Mouse (Mus musculus) CH12.LX (cell line): Measurements from ENCODE around the gene S100a16.

Experiments used
- CTCF ChIP-seq, 2 experiments: IDR thresholded peaks in 1 of 2; conservative IDR thresholded peaks in 1 of 2; 2 replicates each; pipeline ENCODE4 v1.5.1; 2011 to 2012; ENCODE audit warnings: low read depth in 2 of 2, low read length in 2 of 2, improper control_type of control experiment in 1 of 2, inconsistent platforms in 1 of 2, mild to moderate bottlenecking in 1 of 2, moderate library complexity in 1 of 2
- KAT2A ChIP-seq: IDR thresholded peaks from 2 replicates; pipeline ENCODE4 v1.6.1; 2012; ENCODE audit warnings: low read length, improper control_type of control experiment, inconsistent platforms; ENCODE audit not compliant: insufficient replicate concordance
- MAX ChIP-seq: IDR thresholded peaks from 2 replicates; pipeline ENCODE4 v1.6.1; 2011; ENCODE audit warnings: low read length, improper control_type of control experiment
- MAZ ChIP-seq: IDR thresholded peaks from 2 replicates; pipeline ENCODE4 v1.6.1; 2012; ENCODE audit warnings: low read depth, mild to moderate bottlenecking, inconsistent platforms, low read length, improper control_type of control experiment, moderate library complexity
- MYC ChIP-seq: IDR thresholded peaks from 2 replicates; pipeline ENCODE4 v1.6.1; 2011; ENCODE audit warnings: low read depth, mild to moderate bottlenecking, improper control_type of control experiment, low read length
- POLR2A ChIP-seq: IDR thresholded peaks from 2 replicates; pipeline ENCODE4 v1.6.1; 2011; ENCODE audit warnings: low read depth, mild to moderate bottlenecking, improper control_type of control experiment, low read length
- RAD21 ChIP-seq: IDR thresholded peaks from 2 replicates; pipeline ENCODE4 v1.6.1; 2011; ENCODE audit warnings: low read depth, mild to moderate bottlenecking, low read length, improper control_type of control experiment, moderate library complexity
- RCOR1 ChIP-seq: conservative IDR thresholded peaks from 2 replicates; pipeline ENCODE4 v1.6.1; 2012; ENCODE audit warnings: low read depth, mild to moderate bottlenecking, inconsistent platforms, low read length, improper control_type of control experiment

DNA sequence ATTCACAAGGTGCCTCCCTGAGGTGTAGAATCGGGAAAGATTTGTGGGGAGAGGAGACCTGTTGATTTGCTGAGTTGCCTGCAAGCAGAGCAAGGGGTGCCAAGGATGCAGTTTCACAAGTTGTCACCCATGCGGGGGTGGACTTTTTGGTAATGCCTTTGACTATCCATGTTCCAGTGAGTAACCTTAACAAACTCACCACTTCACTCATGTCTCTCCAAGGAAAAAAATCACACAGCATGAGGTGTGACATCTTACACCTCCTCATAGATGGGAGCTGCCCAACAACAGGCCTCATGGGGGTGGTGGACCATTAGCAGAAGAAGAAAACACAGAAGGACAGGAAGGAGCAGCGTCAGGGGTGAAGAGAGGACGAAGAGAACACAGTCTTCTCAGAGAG, 45.5 kb downstream of the S100a16 start:
- TF ChIP-seq CTCF (conservative IDR thresholded peaks at IDR 0.05 in 1 of 2, IDR thresholded peaks at IDR 0.05 in 1 of 2; ENCODE audit: low read depth in 2 of 2, low read length in 2 of 2) (no peak), MAX (no peak), RAD21 (no peak), POLR2A (no peak), MAZ (no peak), RCOR1 (no peak), KAT2A (no peak), MYC (no peak)
